Mouse (Mus musculus) liver, embryonic 14.5 days (tissue): ENCODE measurements around the gene Timmdc1.

Source experiments
- CTCF ChIP-seq: IDR thresholded peaks from 2 replicates; pipeline ENCODE4 v1.5.1; 2016; ENCODE audit warnings: antibody characterized with exemption, low read depth, control low read depth
- EP300 ChIP-seq: IDR thresholded peaks from 2 replicates; pipeline ENCODE4 v1.6.1; 2016; ENCODE audit warnings: antibody characterized with exemption, low read depth

- TF ChIP-seq CTCF (peak; percentile 92), EP300 (no peak)
Measured at GRCm38 (mm10) chr16:38536544-38537146, 14.2 kb upstream of the Timmdc1 start.
